Mouse (Mus musculus) spleen, adult 2 months (tissue): ENCODE results near the gene Atp8b5.

Source experiments
- CTCF ChIP-seq: fragments of 200-500 bp; IDR thresholded peaks from 2 replicates; pipeline ENCODE4 v1.5.1; 2011; ENCODE audit warnings: mild to moderate bottlenecking, inconsistent platforms; ENCODE audit not compliant: insufficient read depth, insufficient read length, insufficient replicate concordance; ENCODE audit errors: extremely low read depth
- POLR2A ChIP-seq: fragments of 200-500 bp; IDR thresholded peaks from 2 replicates; pipeline ENCODE4 v1.6.1; 2011; ENCODE audit warnings: low read depth, low read length, inconsistent platforms

GRCm38 (mm10) chr4:43416071-43416490 is 149.1 kb downstream of the Atp8b5 start:
- TF ChIP-seq CTCF (no peak), POLR2A (no peak)
